Mouse (Mus musculus): ENCODE measurements around the gene Ak5. TPM values are rescaled to one million over a fixed set of nuclear protein-coding genes. Genes with fewer than 3 reads are reported as not detected.
"Not testable (repeated sequence)": the region's sequence is repeated elsewhere in the genome, so short reads cannot be mapped to it uniquely, and the experiment has no call there.

Gene Ak5
- polyA plus RNA-seq, 1 experiment from 2014 or later = 0.14 TPM

- DNase-seq (ENCODE audit: low spot score) = peak; percentile 75
Measured at GRCm38 (mm10) chr3:152478599-152479435, 189.3 kb downstream of the Ak5 start.

- peak; percentile 64 for DNase-seq (ENCODE audit: low spot score)
Measured at GRCm38 (mm10) chr3:152477796-152478527, 190.2 kb downstream of the Ak5 start.

GRCm38 (mm10) chr3:152475894-152476293, 192.3 kb downstream of the Ak5 start:
- DNase-seq (ENCODE audit: low spot score) = no peak

GRCm38 (mm10) chr3:152475278-152475669, 192.9 kb downstream of the Ak5 start:
- DNase-seq (ENCODE audit: low spot score) = no peak

- DNase-seq (ENCODE audit: low spot score) = peak; percentile 68
Measured at GRCm38 (mm10) chr3:152474582-152475277, 193.4 kb downstream of the Ak5 start.

GRCm38 (mm10) chr3:152472676-152473075, 195.5 kb downstream of the Ak5 start:
- no peak for DNase-seq (ENCODE audit: low spot score)

- DNase-seq (ENCODE audit: low spot score) = no peak
Measured at GRCm38 (mm10) chr3:152470347-152470746, 197.8 kb downstream of the Ak5 start.

- DNase-seq (ENCODE audit: low spot score) = no peak
Measured at GRCm38 (mm10) chr3:152469423-152470200, 198.5 kb downstream of the Ak5 start.

GRCm38 (mm10) chr3:152468569-152469041, 199.6 kb downstream of the Ak5 start:
- no peak for DNase-seq (ENCODE audit: low spot score)

GRCm38 (mm10) chr3:152468032-152468431, 200.1 kb downstream of the Ak5 start:
- no peak for DNase-seq (ENCODE audit: low spot score)

GRCm38 (mm10) chr3:152467312-152467711, 200.8 kb downstream of the Ak5 start:
- no peak for DNase-seq (ENCODE audit: low spot score)

GRCm38 (mm10) chr3:152466849-152467248, 201.3 kb downstream of the Ak5 start:
- DNase-seq (ENCODE audit: low spot score) = no peak

GRCm38 (mm10) chr3:152465338-152465737, 202.8 kb downstream of the Ak5 start:
- no peak for DNase-seq (ENCODE audit: low spot score)

GRCm38 (mm10) chr3:152464462-152464861, 203.7 kb downstream of the Ak5 start:
- DNase-seq (ENCODE audit: low spot score) = no peak

- DNase-seq (ENCODE audit: low spot score) = no peak
Measured at GRCm38 (mm10) chr3:152462900-152463299, 205.3 kb downstream of the Ak5 start.

GRCm38 (mm10) chr3:152462038-152462547, 206.1 kb downstream of the Ak5 start:
- DNase-seq (ENCODE audit: low spot score) = no peak

- no peak for DNase-seq (ENCODE audit: low spot score)
Measured at GRCm38 (mm10) chr3:152460802-152461201, 207.4 kb downstream of the Ak5 start.

- DNase-seq (ENCODE audit: low spot score) = not testable (repeated sequence)
Measured at GRCm38 (mm10) chr3:152458875-152459274, 209.3 kb downstream of the Ak5 start.

- no peak for DNase-seq (ENCODE audit: low spot score)
Measured at GRCm38 (mm10) chr3:152457308-152458035, 210.7 kb downstream of the Ak5 start.

- no peak for DNase-seq (ENCODE audit: low spot score)
Measured at GRCm38 (mm10) chr3:152453163-152453562, 215.0 kb downstream of the Ak5 start.

All from thymus, postnatal 0 days (tissue).